Mouse (Mus musculus): ENCODE data around the gene Med4. TPM values are rescaled to one million over a fixed set of nuclear protein-coding genes. Genes with fewer than 3 reads are reported as not detected.
A peak's percentile ranks its signal among the peaks of the same experiment; 100 is the strongest.

Med4 gene
- 10 to 100 TPM; 24.9 to 25.3 TPM for total RNA-seq (2021)

DNA sequence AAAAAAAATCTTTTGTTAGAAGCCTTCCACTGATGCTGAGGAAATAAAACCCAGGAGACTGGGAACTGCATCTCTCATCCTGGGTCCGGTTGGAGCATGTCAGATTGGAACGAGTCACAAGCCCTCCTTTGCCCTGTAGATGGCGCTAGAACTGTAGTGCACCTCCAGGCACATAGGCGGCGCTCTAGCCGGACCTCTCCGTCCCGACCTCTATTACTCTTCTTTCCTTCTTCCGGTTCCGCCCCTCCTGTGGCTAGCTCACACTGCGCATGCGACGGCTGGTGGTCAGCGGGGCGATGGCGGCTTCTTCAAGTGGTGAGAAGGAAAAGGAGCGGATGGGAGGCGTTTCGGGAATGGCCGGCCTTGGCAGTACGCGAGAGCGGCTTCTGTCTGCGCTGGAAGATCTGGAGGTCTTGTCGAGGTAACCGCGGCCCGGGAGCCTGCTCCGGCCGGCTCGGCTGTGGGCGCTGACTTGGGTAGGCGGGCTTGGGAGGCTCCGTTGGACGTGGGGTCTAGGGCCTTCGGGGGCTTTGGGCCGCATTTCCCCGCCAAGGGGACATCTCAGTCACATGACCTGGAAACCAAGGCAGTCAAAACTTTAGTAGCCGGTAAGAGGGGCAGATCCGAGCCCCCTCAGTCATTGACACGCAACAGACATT is at the start of gene Med4:
Gene Med4, plus strand, starts transcription at position 261 of the 659 bp plus-strand sequence.
- peak; percentile 98 for DNase-seq

DNA sequence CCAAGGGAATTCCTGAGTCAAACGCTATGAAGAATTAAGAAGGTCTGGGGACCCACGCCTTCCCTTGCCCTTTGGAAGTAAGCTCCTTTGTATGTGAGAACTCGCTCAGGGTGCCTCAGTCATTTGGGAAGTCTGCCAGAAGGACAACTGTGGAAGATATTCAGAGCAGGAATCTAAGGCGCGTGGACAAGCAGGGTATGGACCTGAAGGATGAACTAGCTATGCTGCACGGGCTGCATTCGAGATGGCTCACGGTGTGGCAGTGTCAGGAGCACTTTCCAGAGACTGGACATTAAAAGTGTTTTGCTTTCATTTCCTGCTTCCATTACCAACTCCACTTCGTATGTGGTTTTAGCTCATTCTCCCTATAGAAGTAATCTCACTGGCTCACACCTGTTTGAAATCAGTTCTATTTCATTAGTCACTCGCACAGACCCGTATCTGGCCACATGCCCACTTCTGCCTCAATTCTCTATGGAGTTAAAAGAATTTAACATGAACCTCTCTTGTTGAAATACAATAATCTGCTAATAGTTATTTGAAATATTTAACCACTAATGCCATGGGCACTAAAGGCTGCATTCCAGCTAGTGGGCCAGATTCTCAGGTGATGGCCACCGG is 49.2 kb upstream of the Med4 start:
- DNase-seq, result no peak

DNA sequence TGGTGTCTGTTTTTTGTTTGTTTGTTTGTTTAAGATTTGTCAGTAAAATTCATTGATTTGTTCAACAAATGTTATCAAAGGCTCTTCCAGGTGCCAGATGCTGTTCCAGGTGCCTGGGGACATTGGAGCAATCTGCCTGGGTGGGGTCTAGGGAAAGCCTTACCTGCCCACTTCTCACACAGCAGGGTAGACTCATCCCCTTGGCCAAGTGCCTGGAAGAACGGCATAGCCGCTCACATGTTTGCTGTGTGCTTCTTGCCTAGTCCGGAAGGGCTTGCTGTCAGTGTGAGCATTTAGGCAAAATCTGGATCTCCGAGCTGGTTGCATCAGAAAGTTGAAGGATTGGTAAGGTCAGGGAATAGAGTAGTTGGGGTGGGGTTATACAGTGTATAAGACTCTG is 47.6 kb upstream of the Med4 start:
- DNase-seq, result no peak

DNA sequence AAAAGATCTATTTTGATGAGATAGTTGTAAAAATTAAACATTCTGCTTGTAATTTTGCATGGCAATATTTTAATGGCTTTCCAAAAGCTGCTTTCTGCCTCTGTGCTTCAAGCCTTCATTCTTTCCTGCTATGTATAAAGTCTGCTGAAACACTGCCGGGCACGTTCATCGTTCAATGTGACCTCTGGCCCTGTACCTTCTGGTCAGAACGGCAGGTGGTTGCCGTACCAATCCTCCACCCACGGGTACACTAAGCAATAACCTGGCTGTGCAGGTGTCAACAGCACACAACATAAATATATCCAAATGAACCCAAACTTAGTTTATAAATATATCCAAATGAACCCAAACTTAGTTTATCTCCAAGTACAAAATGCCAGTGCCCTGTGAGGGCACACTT is 42.1 kb upstream of the Med4 start:
- no peak for DNase-seq

DNA sequence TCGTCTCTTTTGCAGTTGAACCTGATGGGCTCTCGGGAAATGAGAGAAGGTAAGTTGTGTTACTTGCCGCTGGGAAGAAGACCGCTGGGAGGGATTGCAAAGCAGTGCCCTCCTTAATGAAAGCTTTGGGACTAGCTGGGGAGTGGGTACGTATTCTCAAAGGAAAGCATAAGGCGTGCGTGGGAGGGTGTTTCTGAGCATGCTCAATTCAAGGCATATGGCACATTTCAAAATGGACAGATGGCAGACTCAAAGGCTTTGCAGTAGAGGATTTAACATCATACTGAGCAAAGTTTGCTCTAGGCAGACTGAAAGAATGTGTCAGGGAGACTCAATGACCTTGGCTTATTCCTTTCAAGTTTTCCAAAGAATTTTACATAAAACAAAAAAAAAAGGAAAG is 40.3 kb upstream of the Med4 start:
- no peak for DNase-seq

DNA sequence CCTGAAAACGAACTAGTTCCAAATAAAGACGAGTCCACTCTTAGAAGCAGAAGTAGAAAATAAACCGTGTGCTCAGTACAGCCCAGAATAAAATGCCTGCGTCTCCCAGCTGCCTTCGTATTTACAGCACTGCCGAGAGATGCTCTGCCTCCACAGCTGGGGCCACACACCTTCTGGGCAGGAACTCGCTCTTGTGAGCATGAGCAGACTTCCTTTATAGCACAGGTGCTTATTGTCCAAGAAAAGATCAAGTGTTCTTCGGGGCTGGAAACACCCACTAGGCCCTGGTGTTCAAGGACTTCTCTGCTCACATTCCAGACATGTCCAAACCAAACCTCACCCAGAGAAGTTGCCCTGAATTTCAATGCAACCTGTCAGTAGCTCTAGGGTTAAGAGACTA is 39.2 kb upstream of the Med4 start:
- DNase-seq, result no peak

DNA sequence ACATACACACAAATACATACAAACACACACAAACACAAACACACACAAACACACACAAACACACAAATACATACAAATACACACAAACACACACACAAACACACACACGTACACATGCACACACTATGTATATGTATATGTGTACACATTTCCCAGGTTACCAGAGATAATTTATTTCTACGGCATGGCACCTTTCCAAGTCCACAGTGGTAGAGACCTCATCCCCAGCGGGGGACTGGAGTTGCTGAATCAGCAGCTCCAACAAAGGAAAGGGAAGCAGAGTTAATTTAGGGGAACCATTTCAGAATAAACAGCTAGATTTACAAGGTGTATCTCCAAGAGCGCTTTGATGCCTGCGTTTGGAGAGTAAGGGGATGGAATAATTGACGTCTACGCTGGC is 37.6 kb upstream of the Med4 start:
- DNase-seq, result no peak

DNA sequence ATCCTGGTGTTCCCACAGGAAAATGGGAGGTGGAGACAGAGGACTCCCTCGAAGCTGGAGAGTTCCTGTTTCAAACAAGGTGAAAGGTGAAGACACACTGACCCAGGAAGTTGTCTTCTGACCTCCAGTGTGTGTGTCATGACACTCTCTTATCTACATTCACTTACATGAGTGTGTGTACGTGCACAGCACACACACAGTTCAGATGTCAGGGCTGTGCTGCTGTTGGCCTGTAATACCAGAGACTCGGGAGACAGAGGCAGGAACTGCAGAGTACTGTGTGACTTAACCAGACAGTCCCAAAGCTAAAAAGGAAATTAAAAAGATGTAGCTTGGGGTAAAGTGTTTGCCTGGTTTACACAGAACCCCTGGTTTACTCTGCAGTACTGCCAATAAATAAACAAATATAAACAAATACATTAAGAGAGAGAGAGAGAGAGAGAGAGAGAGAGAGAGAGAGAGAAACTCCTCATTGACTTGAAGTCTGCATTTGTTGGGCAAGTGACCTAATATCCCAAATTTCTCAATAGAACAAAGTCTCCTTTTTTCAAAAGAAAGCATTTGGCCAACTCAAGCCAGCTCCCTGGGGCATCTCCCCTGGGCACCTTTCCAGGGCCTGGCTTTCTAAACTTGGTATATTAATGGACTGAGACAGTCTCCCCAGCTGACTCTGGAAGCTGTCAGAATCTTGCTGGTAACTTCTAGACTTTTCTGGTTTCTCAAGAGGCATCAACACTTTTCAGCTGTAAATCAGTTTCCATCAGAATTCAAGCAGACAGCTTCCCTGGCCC is 36.0 kb upstream of the Med4 start:
- peak; percentile 74 for DNase-seq

DNA sequence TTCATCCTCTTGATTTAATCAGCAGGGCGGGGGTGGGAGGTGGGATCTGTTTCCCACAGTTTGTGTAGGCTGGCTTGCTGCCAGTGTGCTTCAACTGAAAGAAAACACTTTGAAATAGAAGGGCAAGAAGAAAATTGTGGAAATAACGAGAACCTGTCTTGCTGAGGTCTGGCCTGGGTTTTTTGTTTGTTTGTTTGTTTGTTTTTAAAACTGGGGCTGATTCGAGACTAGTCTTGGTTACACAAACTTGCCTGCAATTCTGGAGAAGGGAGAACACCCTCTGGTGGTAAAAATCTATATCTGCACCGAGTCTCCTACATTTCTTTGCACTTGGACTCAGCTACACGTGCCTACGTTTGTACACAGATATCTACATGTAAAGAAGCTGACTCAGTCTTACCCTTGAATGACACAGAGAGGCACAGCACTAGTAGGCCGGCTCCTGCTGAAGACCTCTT is 35.2 kb upstream of the Med4 start:
- no peak for DNase-seq

DNA sequence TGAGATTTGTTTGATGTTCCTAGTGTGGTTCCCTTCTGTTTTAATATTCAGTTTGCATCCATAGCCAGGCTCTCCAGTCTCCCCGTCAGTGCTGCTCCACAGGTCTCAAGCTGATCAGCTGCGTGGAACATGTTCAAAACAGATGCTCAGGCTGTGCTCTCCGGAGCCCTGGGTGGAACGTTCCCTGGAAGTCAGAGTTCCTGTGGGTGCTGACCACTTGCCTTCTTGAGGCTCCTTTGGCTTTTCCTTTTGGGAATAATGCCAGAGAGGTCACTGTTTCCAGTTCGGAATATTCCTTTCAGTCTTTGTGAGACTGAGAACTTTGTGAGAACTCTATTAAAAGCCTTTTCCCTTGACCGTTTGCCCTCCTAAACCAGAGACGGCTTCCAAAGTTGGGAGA is 34.3 kb upstream of the Med4 start:
- no peak for DNase-seq

DNA sequence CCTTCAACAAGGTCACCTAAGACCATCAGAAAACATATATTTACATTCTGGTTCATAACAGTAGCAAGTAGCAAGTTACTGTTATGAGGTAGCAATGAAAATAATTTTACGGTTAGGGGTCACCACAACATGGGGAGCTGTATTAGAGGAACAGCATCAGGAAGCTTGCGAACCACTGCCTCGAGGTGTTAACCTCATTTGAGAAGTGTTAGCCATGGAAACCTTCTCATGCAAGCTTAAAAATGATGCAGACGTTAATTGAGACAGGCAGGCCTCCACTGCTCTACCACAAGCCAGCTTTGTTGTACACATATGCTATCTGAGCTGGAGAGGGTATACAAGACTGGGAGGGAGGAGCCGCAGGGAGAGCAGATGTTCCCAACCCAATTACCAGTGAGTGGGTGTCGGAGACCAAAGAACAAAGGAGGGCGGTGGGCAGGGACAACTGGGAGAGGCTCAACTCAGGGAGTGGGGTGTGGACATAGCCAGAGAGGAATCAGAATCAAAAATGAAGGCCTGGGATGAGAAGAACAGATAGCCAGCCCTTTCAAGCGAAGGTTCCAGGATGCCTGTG is 33.4 kb upstream of the Med4 start:
- DNase-seq, result no peak

DNA sequence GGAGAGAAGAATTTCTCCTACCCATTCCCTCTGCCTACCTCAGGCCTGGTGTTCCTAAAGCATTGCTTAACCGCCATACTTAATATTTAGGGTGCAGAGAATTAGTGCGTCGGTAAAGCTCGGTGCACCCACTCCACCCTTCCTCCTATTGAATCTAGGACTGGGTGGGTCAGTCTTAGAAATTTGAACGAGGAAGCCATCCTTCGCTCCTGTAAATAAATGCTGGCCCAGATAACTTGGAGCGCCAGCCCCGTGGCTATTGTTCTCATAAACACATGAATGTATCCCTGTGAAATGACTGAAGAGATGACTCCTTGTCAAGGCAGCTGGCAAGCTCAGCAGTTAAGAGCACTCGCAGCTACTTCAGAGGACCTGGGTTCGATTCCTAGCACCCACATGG is 32.7 kb upstream of the Med4 start:
- DNase-seq, result no peak

DNA sequence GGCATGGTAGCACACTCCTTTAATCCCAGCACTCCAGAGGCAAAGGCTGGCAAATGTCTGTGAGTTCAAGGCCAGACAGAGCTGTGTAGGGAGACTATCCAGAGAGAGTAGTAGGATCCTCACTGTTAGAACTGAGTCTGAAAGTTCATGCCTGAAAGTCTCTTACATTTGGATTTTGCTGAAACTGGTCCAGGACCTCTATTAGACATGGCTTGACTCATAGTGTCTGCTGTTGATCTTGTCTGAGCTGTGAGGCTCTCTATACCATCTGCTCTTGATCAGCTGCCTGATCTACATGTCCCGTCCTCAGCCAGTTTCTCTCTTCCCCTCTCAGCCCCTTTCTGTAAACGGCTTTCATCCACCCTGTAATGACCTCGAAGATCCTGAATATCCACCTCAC is 31.5 kb upstream of the Med4 start:
- no peak for DNase-seq

DNA sequence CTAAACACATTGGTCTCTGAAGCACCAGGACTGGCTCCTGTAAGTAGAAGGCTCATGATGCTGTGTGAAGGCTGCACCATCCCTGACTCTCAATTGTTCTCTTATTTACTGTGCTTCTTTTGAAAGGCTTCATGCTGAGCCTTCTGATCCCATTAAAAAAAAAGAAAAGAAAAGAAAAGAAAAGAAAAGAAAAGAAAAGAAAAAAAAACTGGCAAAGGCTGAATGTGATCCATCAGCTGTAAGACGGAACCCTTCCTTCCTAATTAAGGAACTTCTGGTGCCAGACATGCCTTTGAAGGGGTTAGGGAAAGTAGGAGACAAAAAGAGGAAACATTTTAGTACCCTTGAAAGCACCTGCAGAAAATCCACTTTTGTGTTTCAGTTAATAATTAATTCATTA is 30.1 kb upstream of the Med4 start:
- no peak for DNase-seq

DNA sequence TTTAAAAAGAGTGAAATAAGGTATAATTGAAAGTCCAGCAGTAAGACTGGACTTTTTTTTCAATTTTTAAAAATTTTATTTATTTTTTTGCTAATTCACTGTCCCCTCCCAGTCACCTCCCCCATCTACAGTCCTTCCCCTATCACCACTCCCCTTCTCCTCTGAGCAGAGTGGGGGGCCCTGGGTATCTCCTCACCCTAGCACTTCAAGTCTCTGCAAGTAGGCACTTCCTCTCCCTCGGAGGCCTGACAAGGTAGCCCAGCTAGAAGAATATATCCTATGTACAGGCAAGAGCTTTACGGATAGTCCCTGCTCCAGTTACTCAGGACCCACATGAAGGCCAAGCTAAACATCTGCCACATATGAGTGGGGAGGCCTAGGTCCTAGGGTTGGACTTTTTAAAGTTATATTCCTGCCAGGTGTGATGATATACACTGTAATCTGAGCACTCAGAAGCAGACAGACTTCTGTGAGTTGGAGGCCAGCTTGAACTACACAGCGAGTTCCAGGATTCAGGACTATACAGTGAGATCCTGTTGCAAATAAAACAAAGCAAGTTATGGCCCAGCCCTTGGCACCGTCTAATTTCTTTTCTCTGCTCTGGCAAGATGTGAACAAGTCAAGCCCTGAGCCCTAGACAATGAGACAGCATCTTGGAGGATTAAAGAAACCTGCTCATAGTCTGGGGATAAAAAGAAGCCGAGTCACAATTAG is 26.2 kb upstream of the Med4 start:
- DNase-seq, result no peak

DNA sequence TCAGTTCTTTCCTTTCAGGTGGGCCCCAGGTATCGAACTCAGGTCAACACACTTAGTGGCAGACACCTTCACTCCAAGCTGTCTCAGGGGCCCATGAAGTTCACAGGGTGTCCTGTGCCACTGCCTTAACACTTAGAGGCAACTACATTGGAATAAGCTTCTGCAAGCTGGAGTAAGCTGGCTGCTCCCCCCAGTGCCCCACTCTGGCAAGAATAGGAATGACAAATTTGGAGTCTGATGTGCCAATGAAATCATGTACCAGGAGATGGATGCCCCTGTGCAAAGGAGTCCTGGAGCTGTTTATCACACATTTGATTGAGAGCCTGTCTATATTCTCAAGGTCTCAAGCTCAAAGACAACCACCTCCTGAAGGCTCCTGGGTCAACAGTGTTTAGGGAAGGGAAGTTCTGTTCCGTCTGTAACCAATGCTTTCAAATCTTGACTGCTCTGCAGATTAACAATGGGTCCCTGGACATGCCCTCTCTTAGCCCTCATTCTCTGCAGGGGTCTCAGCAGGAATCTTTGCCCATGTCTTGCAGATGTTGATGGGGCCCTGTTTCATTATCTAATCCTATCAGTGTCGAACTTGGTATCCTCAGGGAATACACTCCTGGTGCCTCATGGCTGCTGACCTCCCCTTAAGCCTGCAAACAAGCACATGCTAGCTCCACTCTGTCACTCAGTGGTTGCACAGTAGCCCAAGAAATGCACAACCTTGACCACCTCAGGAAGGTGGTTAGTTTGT is 25.3 kb upstream of the Med4 start:
- no peak for DNase-seq

DNA sequence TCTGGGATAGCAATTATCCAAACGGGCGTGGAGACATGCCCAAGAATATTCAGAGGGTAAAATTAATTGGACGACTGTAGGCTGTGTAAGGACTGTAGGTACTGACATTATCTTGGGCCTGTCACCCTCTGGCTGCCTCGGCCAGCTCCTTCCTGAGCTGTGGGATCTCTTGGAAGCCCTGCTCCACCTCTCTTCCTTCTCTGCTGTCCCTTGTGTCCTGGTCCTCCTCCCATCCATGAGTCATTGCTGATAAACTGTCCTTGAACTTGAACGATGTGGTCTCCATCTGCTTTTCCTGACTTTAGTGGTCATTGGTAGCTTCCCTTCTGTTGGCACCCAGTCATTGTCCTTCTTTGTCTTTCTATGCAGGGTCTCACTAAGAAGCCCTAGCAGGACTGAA is 23.2 kb upstream of the Med4 start:
- DNase-seq, result no peak

DNA sequence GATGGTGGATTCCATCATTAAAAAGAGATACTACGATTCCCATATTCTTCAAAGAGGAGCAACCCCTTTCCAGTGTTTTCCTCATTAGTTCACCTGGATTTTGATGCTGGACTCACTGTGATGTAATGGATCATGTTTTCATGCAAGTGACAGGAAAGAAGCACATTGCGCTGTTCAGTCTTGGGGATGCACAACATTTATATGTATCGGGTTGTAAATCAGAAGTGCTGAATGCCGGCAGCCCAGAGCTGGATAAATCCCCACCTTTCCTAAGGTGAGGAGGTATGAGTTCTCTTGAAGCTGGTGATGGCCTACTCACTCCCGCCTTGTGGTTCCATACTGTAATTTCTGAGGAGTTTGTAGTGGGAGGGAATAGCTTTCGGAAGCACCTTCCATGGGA is 16.5 kb upstream of the Med4 start:
- no peak for DNase-seq

DNA sequence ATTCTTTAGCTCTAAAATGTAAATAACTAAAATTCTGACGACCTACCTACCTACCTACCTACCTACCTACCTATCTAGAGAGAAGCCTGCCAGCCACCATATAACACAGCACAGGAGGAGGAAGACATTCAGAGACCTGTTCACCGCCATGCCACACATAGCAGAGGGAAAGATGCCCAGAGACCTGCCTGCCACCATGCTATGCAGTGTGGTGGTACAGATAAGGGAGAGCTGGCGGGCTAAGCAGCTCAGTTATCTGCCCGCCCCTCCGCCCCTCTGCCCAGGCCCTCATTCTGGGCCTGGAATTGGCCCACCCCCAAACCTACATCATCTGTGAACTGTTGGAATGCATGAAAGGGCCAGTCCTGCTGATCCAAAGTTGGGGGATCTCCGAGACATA is 15.7 kb upstream of the Med4 start:
- no peak for DNase-seq

DNA sequence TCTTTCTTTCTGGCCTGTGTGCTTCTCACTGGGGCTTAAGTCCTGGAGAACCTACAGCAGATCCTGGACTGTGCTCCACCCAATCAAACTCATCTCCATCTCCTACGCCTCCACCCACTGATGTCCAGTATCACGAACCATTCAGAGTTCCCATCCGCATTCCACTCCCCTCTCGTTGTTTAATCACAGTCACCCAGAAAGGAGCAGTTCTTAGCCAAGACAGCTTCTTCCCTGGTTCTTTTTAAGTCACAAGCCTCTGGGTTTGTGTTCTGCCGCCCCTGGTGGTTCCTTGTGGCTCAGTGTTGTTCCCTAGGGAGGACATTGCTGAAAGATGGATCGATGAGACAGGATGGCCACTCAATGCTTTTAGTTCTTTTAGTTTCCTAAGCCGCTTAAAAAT is 14.1 kb upstream of the Med4 start:
- peak; percentile 32 for DNase-seq

DNA sequence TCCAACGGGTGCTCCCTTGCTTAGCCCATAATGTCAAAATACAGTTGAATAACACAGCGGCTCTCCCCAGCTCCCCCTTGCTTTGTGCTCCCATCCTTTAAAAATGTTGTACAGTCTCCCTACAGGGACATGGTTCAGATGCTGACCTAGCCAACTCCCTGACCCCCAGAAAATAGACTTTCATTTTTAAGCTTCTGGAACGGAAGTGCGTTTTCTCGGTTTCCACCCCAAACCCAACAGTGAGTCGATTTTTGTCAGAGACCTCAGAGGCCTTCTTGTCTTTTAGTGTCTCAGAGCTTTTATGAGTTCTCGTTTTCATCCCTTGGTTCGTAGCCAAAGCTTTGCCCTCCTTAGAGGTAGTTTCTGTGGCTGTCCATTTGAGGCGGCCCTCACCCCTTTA is 8.5 kb upstream of the Med4 start:
- no peak for DNase-seq

DNA sequence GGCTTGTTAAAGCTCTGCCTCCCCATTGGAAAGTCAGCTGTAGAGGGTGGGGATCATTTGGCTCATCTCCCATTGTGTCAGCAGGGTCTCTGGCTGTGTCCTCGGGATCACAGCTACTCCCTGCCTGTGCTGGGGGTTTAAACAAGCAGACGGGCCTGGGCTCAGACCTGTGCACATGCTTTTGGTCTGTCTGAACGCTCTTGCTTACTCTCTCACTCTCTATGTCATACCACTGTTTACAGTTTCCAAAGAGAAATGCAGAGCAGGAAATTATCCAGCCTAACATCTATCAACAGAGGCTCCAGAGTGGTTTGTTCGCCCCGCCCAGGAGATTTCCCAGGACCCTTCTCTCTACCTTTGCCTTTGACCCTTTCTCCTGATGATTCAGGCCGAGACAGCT is 8.1 kb upstream of the Med4 start:
- no peak for DNase-seq

All from heart, postnatal 4 days (tissue).